Mouse (Mus musculus) adipose tissue, adult 10 weeks (tissue): ENCODE results near the gene Aldh1a2. TPM values are rescaled to one million over a fixed set of nuclear protein-coding genes. Genes with fewer than 3 reads are reported as not detected.

Experiments used
- polyA plus RNA-seq: library from polyadenylated mRNA; stranded (reverse); fragments of 350-450 nt; fragmentation: Illumina TruSeq; extraction: RNeasy Lipid Tissue Mini Kit (QIAGEN cat#74804); gene quantifications from one replicate; pipeline ENCODE4 v1.2.3, GENCODE M21; 2014; ENCODE audit warnings: low read depth, low replicate concordance

Gene Aldh1a2
- polyA plus RNA-seq, result 23.1 TPM

GRCm38 (mm10) chr9:71215248-71216035 is at the start of gene Aldh1a2:
Gene Aldh1a2, plus strand, starts transcription at chr9:71215789.

GRCm38 (mm10) chr9:71168511-71168910 is 47.1 kb upstream of the Aldh1a2 start, which contains the start of gene Aqp9:
Gene Aqp9, minus strand, starts transcription at chr9:71168682.

Other genes with a start within 250 kb of the Aldh1a2 start
- gene Aqp9, start 47.1 kb upstream of the Aldh1a2 start, polyA plus RNA-seq, result 71.0 TPM